Mouse (Mus musculus) liver, embryonic 14.5 days (tissue): ENCODE data around the gene Nbl1. TPM values are rescaled to one million over a fixed set of nuclear protein-coding genes. Genes with fewer than 3 reads are reported as not detected.

Experiments
- ATAC-seq: fragments of 200-750 bp; cut with Nextera tagmentation; 2 replicates; pipeline ENCODE4 v1.8.0; 2017; ENCODE audit warnings: moderate number of reproducible peaks, mild to moderate bottlenecking, moderate library complexity; ENCODE audit not compliant: insufficient read depth
- DNase-seq, 3 experiments: peaks; one replicate each; pipeline ENCODE4 v3.0.0-alpha.2; 2012 to 2013; ENCODE audit warnings: low read depth in 3 of 3, low spot score in 3 of 3
- H3K27ac ChIP-seq: fragments of 300-500 bp; sonication (generic); 2 replicates; pipeline ENCODE4 v1.5.1; 2014; ENCODE audit warnings: moderate library complexity, mild to moderate bottlenecking, control low read depth, inconsistent platforms
- H3K27me3 ChIP-seq: fragments of 300-500 bp; sonication (generic); 2 replicates; pipeline ENCODE4 v1.6.1; 2014; ENCODE audit warnings: mild to moderate bottlenecking, low read length, moderate library complexity; ENCODE audit not compliant: control insufficient read depth, insufficient read depth
- H3K36me3 ChIP-seq: fragments of 300-500 bp; sonication (generic); replicated peaks from 2 replicates; pipeline ENCODE4 v1.6.1; 2014; ENCODE audit warnings: low read depth; ENCODE audit not compliant: control insufficient read depth, insufficient read depth
- H3K4me1 ChIP-seq, 2 experiments: fragments of 200-500 bp in 1 of 2; fragments of 300-500 bp in 1 of 2; sonication (generic) in 1 of 2; replicated peaks; 2 replicates each; pipeline ENCODE4 v1.6.1; 2012 to 2014; ENCODE audit warnings: antibody characterized with exemption in 1 of 2, inconsistent platforms in 1 of 2, low read length in 1 of 2; ENCODE audit not compliant: control insufficient read depth in 2 of 2, insufficient read depth in 2 of 2
- H3K4me2 ChIP-seq: fragments of 300-500 bp; sonication (generic); 2 replicates; pipeline ENCODE4 v1.6.1; 2014; ENCODE audit warnings: low read depth, mild to moderate bottlenecking, control low read depth, moderate library complexity
- H3K4me3 ChIP-seq, 2 experiments: fragments of 200-500 bp in 1 of 2; fragments of 300-500 bp in 1 of 2; sonication (generic) in 1 of 2; 2 replicates each; pipeline ENCODE4 v1.5.1; 2012 to 2014; ENCODE audit warnings: low read depth in 2 of 2, low read length in 2 of 2, mild to moderate bottlenecking in 2 of 2, control low read depth in 1 of 2, inconsistent platforms in 1 of 2, moderate library complexity in 1 of 2; ENCODE audit not compliant: insufficient read depth in 1 of 2
- H3K9ac ChIP-seq: fragments of 300-500 bp; sonication (generic); replicated peaks from 2 replicates; pipeline ENCODE4 v1.6.1; 2014; ENCODE audit warnings: mild to moderate bottlenecking, control low read depth, moderate library complexity
- H3K9me3 ChIP-seq: fragments of 300-500 bp; sonication (generic); 2 replicates; pipeline ENCODE4 v1.6.1; 2016; ENCODE audit warnings: low read length, mixed read lengths; ENCODE audit not compliant: control insufficient read depth
- CTCF ChIP-seq: IDR thresholded peaks from 2 replicates; pipeline ENCODE4 v1.5.1; 2016; ENCODE audit warnings: antibody characterized with exemption, low read depth, control low read depth
- EP300 ChIP-seq: IDR thresholded peaks from 2 replicates; pipeline ENCODE4 v1.6.1; 2016; ENCODE audit warnings: antibody characterized with exemption, low read depth
- WGBS: fragments of 180-500 bp; shearing (Covaris S2); extraction: QIAGEN DNeasy Blood & Tissue Kit; methylation state at CpG from one replicate; pipeline ENCODE4 v1.1.7; 2014; ENCODE audit not compliant: insufficient replicate concordance; 5-methylcytosine and 5-hydroxymethylcytosine counted together
- polyA plus RNA-seq, 2 experiments: library from polyadenylated mRNA; depleted of rRNA in 1 of 2; stranded (reverse) in 1 of 2; unstranded in 1 of 2; fragments of >200 nt; fragmentation: Nextera tagmentation in 1 of 2; extraction: Ambion mirVana in 1 of 2; gene quantifications; 2 replicates each; pipeline versions ENCODE4 v1.2.1 to v1.2.3; 2012 to 2014

The Nbl1 gene
- polyA plus RNA-seq, 2 experiments = 0.80 to 0.91 TPM

- Histone ChIP-seq H3K27me3 (peaks cover 6% of the 10 kb centered on the region), H3K4me2 (no peak overlapping the region), H3K27ac (no peak overlapping the region)
Measured at GRCm38 (mm10) chr4:139086037-139086436, 6.8 kb downstream of the Nbl1 start.

GRCm38 (mm10) chr4:139085337-139085736, 7.5 kb downstream of the Nbl1 start:
- Histone ChIP-seq H3K4me1 (no peaks in the 10 kb centered on the region), H3K36me3 (no peaks in the 10 kb centered on the region), H3K9me3 (no peaks in the 10 kb centered on the region), H3K27ac (no peak overlapping the region), H3K27me3 (no peaks in the 10 kb centered on the region; the same call in 1 of the 2 replicates), H3K4me3 (no peak overlapping the region), H3K4me2 (no peak overlapping the region), H3K9ac (no peak overlapping the region)
- no peak for DNase-seq
- 51% methylated on average over 11 of the region's 11 CpGs for WGBS
- ATAC-seq = no peak
- TF ChIP-seq EP300 (no peak), CTCF (no peak)

More at GRCm38 (mm10) chr4:139086037-139086436, 6.8 kb downstream of the Nbl1 start:
- ATAC-seq = 0 out of 2 replicates have a peak, but pooled peaks have one; percentile 39
- WGBS = 13% methylated on average over 5 of the region's 5 CpGs
- Histone ChIP-seq H3K36me3 (no peaks in the 10 kb centered on the region), H3K9ac (no peak overlapping the region), H3K9me3 (no peaks in the 10 kb centered on the region), H3K4me3 (no peak overlapping the region), H3K4me1 (no peaks in the 10 kb centered on the region)
- peak; percentile 57 to 64 (median 57) for DNase-seq
- TF ChIP-seq EP300 (no peak), CTCF (peak; percentile 80)

GRCm38 (mm10) chr4:139082790-139083564, 9.8 kb downstream of the Nbl1 start:
- ATAC-seq (no peak), DNase-seq (no peak)
- no peaks in the 10 kb centered on the region for H3K4me1 ChIP-seq
- 37% methylated on average over 12 of the region's 12 CpGs for WGBS
- no peaks in the 10 kb centered on the region; the same call in 1 of the 2 replicates for H3K27me3 ChIP-seq
- TF ChIP-seq EP300 (no peak), CTCF (no peak)
- H3K4me3 ChIP-seq = no peak overlapping the region
- no peaks in the 10 kb centered on the region for H3K9me3 ChIP-seq
- H3K9ac ChIP-seq = no peak overlapping the region
- no peak overlapping the region for H3K4me2 ChIP-seq
- H3K36me3 ChIP-seq = no peaks in the 10 kb centered on the region
- no peak overlapping the region for H3K27ac ChIP-seq

GRCm38 (mm10) chr4:139081270-139081931, 11.4 kb downstream of the Nbl1 start:
- H3K27me3 ChIP-seq = peaks cover 5% of the 10 kb centered on the region
- TF ChIP-seq CTCF (no peak), EP300 (no peak)
- 61% methylated on average over 18 of the region's 18 CpGs for WGBS

GRCm38 (mm10) chr4:139080259-139080658, 12.5 kb downstream of the Nbl1 start:
- DNase-seq (no peak), ATAC-seq (no peak)
- no peak overlapping the region for H3K4me2 ChIP-seq
- H3K9ac ChIP-seq = no peak overlapping the region
- H3K36me3 ChIP-seq = no peaks in the 10 kb centered on the region
- H3K4me3 ChIP-seq = no peak overlapping the region
- WGBS = 73% methylated on average over 7 of the region's 7 CpGs
- no peaks in the 10 kb centered on the region for H3K4me1 ChIP-seq
- peaks cover 17% of the 10 kb centered on the region for H3K27me3 ChIP-seq
- no peak overlapping the region for H3K27ac ChIP-seq
- TF ChIP-seq EP300 = no peak
- H3K9me3 ChIP-seq = no peaks in the 10 kb centered on the region

More at GRCm38 (mm10) chr4:139081270-139081931, 11.4 kb downstream of the Nbl1 start:
- Histone ChIP-seq H3K9ac (no peak overlapping the region), H3K27ac (no peak overlapping the region), H3K4me1 (no peaks in the 10 kb centered on the region), H3K4me3 (no peak overlapping the region), H3K9me3 (no peaks in the 10 kb centered on the region), H3K4me2 (no peak overlapping the region), H3K36me3 (no peaks in the 10 kb centered on the region)
- no peak for DNase-seq
- ATAC-seq = no peak
